Mouse (Mus musculus) liver, postnatal 0 days (tissue): ENCODE data around the gene Pknox1.

Experiments used
- CTCF ChIP-seq: sonication (generic); IDR thresholded peaks from 2 replicates; pipeline ENCODE4 v1.5.1; 2016; ENCODE audit warnings: antibody characterized with exemption, low read depth
- EP300 ChIP-seq: IDR thresholded peaks from 2 replicates; pipeline ENCODE4 v1.6.1; 2016; ENCODE audit warnings: antibody characterized with exemption, low read depth, mild to moderate bottlenecking

DNA sequence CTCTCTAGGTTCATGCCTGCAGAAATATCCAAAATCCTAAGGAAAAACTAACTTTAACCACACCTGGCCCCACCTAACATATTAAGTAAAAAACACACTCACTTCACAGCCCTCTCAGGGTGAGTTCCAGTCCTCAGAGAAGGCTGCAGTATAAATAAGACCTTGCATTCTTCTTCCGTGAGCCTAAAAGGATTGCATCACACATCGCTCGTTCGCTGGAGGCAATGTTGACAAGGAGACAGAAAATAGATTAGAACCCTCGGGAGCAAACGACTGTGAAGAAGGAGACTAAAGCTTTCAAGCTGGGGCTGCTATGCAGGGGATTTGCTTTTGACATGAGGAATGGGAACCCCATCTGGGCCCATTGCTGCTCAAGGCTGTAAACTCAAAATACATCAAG is 21.0 kb upstream of the Pknox1 start:
- TF ChIP-seq CTCF (no peak), EP300 (no peak)
